Mouse (Mus musculus): ENCODE results near the gene Cdc5l.
"Not testable (repeated sequence)": the region's sequence is repeated elsewhere in the genome, so short reads cannot be mapped to it uniquely, and the experiment has no call there.

Gene Cdc5l

DNA sequence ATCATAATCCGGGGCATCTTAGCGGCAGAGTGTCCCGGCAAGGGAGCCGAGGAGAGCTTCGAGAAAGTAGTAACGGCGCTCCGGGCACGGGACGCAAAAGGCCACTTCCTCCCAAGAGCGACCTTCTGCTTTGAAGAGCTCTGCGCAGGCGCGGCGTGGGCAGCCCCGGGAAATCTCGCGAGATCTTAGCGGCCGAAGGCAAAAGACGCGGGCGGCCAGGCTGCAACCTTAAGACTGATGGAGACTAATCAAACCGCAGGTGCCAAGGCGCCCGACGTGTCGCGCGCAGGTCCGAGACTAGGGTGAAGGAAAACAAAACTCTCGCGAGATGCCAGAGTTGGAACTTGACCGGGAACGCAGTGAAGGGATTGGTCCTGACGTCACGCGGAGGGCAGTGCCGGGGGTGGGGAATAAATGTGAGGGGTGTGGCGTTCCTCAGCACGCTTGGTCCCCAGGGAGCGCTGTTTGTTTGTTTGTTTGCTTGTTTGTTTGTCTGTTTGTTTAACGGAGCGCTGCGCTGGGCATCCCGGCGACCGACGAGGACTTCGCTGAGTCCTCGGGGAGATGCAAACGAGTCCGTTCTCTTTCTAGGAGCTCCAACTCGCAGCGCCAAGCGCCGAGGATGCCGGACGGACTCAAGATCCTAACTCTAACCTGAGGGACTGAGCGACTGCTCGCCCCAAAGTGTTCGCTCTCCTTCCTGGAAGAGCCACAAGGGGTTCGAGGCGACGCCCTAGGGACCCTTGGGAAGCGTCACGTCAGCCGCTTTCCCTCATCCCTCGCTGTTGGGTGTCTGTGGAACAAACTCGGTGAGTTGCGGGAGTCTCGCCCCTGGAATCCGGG lies at the start of gene Cdc5l:
Gene Cdc5l (minus strand): TSS at position 319 of the 843 bp plus-strand sequence.
- peak; percentile 99 for DNase-seq (ENCODE audit: low spot score)

DNA sequence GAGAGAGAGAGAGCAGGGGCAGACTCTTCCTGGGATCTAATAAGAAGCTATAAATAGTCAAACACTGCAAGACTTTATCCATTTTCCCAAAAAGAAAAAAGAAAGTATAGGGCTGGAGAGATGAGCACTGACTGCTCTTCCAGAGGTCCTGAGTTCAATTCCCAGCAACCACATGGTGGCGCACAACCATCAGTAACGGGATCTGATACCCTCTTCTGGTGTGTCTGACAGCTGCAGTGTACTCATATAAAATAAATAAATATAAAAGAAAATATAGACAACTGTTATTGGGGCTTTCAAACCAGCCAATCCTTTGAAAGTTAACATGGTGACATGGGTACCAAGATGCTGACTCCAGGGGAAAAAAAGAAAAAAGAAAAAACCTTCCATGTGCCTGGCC lies 46.9 kb upstream of the Cdc5l start:
- DNase-seq (ENCODE audit: low spot score): no peak

DNA sequence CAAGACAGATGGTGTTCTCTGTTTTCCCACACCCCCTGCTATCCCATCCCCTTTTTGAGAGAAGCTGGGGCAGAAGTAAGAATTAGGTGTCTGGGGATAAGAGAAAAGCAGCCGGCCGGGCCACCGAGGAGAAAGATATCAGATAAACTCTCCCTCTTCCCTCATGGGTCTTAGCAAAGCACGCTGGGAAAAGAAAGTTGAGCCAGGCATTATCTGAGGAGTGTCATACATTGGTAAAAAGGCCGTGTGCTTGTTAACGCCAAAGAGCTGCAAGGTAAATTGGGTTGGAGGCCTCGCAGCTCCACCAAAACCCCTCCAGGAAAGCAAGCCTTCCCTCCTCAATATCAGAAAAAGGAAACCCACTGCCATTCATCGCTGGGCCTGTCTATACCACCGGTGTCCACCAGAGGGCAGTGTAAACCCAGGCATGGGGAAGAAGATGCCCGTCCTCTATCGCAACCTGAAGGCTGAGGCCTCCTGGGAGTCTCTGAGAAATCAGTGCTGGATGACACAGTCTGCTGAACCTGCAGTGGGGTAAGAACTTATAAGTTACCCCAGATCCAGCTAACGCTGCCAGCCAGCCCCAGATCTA lies 44.8 kb upstream of the Cdc5l start:
- DNase-seq (ENCODE audit: low spot score): peak; percentile 92

DNA sequence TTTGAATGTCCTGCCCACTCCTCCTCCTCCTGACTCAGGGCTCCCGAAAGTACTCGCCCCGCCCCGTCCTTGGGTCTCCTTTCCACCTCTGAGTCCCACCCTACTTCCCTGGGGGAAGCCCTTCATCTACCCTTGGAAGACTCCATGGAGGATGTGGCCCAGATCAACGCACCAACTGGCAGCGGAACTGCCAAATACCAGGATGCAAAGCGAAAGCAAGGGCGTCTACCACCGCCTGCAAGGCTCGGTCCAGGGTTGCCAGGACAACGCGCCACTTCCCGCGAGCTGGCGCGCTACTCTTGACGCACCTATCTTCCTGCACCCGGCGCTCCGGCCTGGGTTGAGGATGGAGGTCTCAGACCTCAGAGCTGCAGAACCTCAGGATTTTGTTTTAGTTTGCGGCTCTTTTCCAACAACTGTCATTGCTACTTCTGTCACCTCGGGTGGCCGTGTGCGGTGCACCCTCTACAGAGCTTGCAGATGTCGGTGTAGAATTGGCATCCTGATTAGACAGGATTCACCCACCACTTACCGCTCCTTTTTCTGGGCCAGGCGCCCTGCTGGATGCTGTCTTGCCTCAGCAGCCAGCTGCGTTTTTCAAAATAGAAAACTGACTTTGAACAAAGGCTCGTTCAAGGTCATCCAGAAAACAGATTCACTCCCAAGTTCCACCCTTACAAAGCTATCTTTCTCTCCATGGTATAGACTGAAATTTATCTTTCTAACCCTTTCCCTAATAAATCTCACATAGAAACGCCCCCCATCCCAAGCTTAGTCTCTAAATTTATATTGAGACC lies 41.3 kb upstream of the Cdc5l start, which contains the start of gene Spats1:
Gene Spats1 (minus strand): TSS at position 747 of the 797 bp plus-strand sequence.
- DNase-seq (ENCODE audit: low spot score): peak; percentile 72

DNA sequence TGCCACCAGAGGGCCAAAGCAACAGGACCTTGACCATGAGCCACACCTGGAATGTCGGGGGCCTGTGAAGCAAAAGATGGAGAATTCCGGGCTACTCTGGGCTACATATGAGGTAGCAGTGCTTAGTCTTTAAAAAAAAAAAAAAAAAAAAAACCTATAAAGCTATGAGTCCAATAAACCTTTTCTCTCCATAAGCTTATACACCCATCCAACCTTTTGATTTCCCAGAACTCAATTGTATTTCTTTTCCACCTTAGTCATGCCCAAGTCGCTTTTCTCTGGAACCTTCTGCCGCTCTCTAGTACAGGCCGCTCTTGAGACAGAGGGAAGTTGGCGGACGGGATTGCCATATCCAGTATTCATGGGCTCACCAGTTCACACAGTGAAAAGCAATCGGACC lies 40.6 kb upstream of the Cdc5l start:
- no peak for DNase-seq (ENCODE audit: low spot score)

DNA sequence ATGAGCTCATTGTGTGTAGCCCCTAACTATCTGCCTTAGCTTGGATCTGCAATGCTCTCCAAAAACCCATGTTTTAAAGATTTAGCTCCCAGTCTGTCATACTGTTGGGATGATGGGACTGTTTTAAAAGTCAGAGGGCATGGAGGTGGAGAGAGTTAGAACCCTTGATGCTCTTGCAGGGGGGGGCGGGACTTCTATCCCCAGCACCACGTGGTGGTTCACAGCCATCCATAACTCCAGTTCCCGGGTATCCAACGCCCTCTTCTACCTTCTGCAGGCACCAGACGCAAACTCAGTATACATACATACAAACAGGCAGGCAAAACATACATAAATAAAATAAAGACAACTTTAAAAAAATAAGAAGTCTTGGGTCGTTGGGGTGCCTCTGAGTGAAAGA lies 40.1 kb upstream of the Cdc5l start:
- DNase-seq (ENCODE audit: low spot score): no peak

DNA sequence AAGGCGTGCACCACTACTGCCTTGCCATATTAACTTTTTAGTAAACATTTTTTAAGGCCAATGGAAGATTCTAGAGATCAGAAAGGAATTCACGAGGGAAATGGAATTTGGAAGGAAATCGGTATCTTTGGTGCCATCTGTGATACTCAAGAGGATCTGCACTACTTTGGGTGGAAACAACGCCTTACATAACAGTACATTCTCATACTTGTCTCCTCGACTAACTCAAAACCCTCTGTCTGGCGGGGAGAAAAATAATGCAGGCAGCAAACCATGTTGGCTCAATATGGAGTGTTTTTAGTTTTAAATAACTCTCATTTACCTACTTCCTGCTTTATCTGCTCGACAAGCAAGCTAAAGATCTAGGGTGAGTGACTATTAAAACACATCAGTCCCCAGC lies 37.2 kb upstream of the Cdc5l start:
- no peak for DNase-seq (ENCODE audit: low spot score)

DNA sequence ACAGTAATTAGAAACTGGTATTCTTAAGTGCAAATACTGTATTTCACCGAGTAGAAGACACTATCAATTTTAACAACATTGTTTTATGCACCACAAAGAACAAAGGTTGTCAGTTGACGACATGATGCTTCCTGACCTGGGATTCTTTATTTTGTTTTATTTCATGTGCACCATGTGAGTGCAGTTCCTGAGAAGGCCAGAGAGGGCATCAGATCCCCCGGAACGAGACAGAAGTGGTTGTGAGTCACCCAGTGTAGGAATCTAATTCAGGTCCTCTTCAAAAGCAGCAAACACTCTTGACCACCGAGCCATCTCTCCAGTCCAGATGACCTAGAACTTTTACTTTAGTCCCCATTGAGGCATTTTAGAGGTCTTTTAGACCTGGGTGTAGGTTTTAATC lies 34.8 kb upstream of the Cdc5l start:
- no peak for DNase-seq (ENCODE audit: low spot score)

DNA sequence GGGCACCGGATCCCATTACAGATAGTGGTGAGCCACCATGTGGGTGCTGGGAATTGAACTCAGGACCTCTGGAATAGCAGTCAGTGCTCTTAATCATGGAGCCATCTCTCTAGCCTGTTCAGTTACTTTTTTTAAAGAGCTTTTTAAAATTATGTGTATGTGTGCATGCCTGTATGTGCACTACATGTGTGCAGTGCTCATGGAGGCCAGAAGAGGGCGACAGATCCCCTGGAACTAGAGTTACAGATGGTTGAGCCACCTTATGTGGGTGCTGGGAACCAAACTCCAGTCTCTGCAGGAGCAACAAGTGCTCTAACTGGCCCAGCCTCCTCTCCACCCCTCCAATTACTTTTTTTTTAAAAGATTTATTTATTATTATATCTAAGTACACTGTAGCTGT lies 33.2 kb upstream of the Cdc5l start:
- no peak for DNase-seq (ENCODE audit: low spot score)

DNA sequence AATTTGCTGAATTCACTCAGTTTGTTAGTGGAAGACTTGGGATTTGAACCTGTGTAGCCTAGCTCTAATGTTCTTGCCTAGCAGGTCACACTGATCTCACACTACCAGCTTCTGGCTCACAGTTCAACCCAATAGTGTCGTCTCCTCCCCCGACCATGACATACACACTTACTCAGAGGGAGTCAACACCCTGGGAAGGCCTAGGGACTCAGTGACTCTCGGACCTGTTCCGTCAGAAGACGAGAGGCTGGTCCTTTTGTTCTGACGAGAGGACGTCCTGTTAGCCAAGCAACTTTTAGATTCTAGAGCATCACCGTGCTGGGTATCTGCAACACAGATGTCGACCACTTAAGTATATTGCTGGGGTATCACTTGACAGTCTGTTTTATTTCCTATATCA lies 30.7 kb upstream of the Cdc5l start:
- no peak for DNase-seq (ENCODE audit: low spot score)

DNA sequence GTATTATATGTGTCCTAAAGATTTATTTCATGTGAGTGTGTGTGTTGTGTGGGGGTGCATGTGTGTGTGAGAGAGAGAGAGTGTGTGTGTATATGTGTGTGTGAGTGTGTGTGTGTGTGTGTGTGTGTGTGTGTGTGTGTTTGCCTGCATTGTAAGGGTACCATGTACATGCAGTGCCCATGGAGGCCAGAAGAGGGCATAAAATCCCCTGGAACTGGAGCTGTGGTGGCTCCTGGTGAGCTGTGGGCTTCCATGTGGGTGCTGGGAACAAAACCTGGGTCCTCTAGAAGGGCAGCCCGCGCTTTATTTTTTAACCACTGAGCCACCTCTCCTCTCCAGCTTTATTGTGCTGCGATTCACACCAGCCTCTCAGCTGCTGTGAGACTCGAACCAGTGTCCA lies 29.0 kb upstream of the Cdc5l start:
- DNase-seq (ENCODE audit: low spot score): no peak

DNA sequence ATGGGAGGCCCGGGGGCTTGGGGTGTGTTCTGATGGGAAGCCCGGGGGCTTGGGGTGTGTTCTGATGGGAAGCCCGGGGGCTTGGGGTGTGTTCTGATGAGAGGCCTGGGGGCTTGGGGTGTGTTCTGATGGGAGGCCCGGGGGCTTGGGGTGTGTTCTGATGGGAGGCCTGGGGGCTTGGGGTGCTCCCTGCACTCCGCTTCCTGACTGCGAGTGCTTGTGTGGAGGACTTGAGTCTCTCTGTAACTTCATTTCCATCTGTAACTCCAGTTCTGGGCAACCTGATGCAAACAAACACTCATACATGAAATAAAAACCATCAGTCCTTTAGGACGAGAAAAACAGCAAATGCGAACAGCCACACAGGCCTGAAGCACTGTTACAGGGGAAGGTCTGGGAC lies 25.5 kb upstream of the Cdc5l start:
- DNase-seq (ENCODE audit: low spot score): no peak

DNA sequence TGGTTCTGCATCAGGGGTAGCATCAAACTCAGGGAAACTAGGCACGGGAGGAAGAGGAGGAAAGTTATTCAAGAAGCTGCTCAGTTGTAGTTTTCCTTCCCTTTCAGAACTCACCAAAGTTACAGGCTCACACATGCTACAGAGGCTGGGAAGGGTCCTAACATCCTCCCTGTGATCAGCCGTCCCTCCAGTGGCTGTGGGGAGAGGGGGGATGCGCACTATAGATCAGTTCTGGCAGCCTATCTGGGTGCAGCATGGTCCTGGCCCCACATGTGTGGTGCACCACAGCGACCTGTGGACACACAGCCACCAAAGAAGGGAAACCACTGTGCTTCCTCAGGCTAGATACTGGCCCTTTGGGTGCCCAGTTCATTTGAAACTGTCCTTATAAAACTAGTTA lies 25.0 kb upstream of the Cdc5l start:
- no peak for DNase-seq (ENCODE audit: low spot score)

DNA sequence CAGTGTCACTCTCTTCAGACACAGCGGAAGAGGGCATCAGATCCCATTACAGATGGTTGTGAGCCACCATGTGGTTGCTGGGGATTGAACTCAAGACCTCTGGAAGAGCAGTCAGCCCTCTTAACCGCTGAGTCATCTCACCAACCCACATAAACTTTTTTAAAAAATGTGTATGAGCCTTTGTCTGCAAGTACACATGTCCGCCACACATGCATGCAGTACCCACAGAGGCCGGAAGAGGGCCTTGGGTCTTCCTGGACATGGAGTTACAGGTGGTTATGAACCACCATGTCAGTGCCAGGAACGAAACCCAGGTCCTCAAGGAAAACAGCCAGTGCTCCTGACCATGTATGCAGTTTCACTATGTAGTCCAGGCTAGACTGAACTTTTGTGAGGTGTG lies 23.9 kb upstream of the Cdc5l start:
- DNase-seq (ENCODE audit: low spot score): no peak

DNA sequence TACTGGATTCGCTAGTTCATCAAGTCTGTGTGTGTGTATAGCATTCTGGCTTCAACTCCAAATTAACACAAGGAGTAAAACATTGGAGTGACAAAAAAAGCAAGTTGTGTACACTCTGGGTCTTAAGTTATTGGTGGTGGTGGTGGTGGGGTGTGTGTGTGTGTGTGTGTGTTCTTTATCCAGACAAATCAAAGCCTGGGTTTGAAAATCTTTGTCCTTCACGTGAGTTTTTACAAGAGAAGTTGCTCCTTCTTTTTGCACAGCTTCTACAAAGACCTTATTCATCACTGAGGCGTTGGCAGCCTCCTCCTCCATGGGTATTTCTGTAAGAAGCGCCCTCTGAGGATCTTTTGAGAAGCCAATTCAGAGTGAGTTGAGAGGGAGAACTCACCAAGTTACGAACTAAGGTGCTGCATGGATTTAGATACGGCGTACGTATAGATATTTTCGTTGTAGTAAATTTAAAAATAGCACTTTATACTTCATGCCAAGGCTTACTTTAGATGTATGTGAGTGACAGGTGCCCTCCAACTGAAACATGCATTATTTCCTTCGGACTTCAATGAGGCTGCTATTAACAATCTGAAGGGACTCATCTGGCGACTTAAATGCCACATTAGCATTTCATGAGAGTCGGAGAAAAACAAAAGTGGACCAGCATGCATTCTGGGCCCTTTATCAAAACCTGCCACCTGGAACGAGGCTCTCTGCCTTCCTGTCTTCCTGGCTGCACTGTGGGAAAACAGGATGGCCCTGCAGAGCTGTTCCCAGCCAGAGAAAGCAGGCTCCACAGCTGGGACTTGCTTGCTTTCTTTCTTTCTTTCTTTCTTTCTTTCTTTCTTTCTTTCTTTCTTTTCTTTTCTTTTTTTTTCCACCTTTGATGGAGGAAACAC lies 23.0 kb upstream of the Cdc5l start:
- DNase-seq (ENCODE audit: low spot score): no peak

DNA sequence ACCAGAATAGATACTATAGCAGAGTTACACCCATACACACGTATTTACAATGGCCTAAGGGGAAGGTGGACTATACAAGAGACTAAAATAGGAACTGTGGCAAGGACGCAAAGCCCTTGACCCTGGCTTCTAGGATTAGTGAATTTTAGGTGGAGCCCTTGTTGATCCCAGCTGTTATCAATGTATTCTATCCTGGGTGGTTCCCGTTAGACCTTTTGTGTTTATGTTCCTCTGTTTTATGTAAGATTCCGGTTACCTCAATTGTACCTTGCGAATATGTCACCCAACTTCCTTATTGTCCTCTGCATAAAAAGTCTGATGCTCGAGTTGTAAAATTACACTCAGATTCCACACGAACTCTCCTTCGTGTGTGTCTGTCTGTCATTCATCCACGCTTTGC lies 22.2 kb upstream of the Cdc5l start:
- not testable (repeated sequence) for DNase-seq (ENCODE audit: low spot score)

DNA sequence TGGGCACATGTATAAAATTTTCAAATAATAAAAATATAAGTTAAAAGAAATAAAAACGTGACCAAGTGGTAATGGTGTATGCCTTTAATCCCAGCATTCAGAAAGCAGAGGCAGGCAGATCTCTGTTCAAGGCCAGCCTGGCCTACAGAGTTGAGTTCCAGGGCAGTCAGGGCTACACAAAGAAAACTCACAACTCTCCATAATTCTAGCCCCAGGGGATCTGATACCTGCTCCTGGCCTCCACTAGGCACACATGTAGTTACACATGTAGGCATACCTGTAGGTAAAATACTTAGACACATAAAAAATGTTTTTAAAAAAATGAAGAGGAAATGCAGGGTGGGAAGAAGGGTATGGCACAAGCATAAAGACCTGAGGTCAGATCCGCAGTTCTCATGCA lies 21.3 kb upstream of the Cdc5l start:
- no peak for DNase-seq (ENCODE audit: low spot score)

DNA sequence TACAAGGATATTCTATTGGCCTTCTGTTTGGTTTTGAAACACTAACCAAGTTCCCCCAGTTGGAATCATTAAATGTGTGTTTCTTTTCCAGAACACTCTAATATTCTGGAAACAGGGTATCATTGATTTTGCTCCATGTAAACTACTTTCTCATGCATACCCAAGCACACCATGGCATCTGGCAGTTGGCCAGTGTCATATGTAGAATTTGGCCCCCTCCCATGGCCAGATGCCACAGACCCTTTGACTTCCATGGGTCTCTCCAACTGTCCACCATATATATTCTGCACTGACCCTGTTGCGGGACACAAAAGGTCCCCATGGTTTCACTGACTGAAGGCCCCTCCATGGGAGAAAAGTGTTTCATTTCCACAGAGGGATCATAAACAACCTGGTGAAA lies 18.7 kb upstream of the Cdc5l start:
- DNase-seq (ENCODE audit: low spot score): no peak

DNA sequence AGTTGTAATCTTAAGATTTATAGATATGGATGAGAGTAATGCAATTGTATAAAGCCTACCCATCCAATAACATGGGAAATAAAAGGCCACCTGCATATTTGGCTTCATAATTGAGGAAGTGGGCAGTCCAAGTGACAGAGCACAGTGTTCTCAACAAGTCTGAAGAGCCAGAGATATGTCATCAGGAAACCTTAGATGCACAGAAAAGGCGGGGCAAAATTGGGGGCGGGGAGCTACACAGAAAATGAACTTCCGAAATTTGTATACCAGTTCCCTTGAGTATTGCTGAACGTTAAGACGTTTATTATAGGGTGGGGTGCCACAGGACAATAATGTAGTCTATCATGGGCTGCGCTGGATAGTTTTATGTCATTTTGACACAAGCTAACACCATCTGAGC lies 16.6 kb upstream of the Cdc5l start:
- DNase-seq (ENCODE audit: low spot score): no peak

DNA sequence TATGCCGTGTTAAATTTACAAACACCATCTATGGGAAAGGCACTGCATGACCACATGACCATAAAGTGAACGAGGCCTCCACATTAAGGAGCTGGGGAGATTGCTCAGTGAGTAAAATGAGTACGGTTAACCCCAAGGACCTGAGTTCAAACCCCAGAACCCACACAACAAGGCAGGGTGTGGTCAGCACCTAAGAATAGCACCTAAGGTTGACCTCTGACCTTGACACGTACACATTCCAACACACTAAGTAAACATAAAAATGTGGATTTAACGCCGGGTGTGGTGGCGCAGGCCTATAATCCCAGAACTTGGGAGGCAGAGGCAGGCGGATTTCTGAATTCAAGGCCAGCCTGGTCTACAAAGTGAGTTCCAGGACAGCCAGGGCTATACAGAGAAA lies 16.0 kb upstream of the Cdc5l start:
- DNase-seq (ENCODE audit: low spot score): no peak

DNA sequence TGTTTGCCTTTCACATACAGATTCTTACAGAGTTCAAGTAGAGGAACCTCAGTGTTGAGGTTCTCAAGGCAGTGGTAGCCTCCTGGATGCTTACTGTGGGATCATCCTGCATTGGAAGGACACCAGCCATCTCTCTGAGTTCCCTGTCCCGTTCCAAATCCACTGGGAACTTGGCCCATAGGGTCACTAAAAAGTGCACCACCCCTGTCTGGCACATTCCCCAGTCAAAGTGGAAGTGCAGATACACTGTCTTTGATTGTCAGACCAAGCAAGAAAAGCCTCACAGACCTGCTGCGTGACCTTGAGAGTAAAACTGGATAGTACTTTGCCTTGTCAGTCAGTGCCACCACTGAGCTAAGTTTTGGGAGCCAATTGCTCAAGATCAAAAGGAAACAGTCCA lies 13.5 kb upstream of the Cdc5l start:
- no peak for DNase-seq (ENCODE audit: low spot score)

DNA sequence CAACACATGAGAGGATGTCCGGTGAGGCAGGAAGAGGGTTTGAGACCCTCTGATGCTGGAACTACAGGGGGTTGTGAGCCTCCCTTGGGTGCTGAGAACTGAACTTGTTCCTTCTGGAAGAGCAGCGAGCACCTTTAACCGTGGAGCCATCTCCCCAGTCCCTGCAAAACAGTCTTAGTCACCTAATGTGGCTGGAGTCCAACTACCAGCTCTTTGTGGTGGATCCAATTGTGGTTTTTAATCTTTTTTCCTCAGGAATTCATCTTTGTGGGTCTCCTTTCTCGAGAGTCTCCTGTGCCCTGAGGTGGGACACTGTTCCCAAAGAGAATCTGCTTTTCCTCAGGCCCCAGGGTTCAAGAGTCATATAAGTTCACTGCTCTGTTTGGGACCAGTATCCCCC lies 12.4 kb upstream of the Cdc5l start:
- DNase-seq (ENCODE audit: low spot score): no peak

All from retina, embryonic 14.5 days (tissue).